Mouse (Mus musculus) central nervous system, embryonic 11.5 days (tissue): ENCODE data around the gene Arvcf. TPM values are rescaled to one million over a fixed set of nuclear protein-coding genes. Genes with fewer than 3 reads are reported as not detected.

Experiments
- polyA plus RNA-seq: library from polyadenylated mRNA; depleted of rRNA; stranded (reverse); fragments of >200 nt; gene quantifications from 2 replicates; pipeline ENCODE4 v1.2.3, GENCODE M21; 2012; rRNA removed

Arvcf gene
- polyA plus RNA-seq, result 111 and 127 TPM in 2 replicates

DNA sequence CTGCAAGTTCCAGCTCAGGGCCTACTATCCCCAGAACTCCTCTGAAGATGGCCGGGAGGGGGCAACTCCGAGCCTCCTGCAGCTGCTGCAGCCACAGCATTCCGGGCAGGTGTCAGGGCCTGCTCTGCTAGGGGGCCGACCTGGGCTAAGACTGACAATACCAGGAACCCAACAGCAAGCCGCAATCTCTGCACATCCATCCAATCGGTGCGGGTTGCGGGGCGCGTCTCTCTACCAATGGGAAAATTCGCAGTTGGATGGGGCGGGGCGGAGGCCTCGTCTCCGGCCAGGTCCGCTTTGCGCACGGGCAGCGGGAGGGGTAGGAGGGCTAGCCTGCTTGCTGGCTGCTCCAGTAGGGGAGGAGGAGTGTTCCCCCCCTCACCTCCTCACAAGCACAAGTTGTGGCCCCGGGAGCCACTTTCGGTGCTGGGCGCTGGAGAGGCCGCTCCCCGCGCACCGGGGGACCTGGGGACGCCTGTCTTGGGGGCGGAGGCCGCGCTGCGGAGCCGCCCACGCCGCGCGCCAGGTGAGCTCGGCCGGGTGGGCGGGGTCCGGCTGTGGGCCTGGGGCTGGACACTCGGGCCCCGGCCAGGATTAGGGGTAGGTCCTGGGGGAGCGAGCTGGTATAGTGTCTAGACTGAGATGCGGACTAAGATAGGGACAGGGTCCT, at the start of gene Arvcf, which contains the start of gene Tango2:
Gene Arvcf (plus strand): TSS at position 252 of the 670 bp plus-strand sequence.
Gene Tango2 (minus strand): TSS at position 173 of the 670 bp plus-strand sequence.

DNA sequence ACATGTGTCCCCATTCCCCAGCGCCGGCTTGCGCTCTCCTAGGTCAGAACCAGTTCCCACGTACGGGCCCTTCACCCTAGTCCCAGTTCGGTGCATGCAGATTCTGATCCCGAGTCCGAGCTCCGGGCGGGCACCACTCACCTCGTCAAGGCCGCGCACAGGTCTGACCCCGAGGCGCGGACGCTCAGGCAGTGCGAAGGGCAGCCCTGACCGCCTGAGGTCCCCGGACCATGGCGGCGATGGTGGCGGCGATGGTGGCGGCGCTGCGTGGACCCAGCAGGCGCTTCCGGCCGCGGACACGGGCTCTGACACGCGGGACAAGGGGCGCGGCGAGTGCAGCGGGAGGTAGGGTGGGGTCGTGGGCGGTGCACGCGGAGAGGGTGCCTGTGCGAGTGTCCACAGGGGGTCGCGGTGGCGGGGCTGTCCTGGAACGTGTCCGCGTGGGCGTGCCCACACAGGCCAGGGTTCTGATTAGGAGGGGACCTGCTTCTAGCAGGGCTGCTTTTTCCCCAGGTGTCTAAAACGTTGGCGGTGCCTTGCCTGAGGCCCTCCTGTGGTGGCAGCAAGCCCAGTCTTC, 78.3 kb downstream of the Arvcf start, which contains the start of gene Txnrd2:
Gene Txnrd2 (plus strand): TSS at position 170 of the 577 bp plus-strand sequence.

DNA sequence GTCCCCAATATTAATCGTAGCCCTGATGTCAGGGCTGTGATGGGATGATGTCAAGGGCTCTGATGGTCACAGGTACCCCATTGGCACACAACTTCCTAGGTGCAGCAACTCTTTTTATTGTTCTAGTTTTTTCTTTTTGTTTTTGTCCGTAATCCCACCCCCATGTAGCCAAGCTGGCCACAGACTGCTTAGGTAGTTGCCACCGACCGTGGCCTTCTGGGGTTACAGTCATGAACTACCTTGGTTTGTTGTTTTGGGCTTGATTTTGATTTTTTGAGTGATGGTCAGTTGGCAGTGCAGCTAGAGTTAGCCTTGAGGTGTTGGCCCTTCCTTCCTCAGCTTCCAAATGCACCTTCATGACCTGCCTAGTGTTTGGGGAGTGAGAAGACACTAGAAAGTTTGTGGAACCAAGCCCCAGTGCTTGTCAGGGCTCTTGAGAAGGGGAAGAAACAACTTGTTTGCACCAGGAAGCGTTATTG, 78.9 kb downstream of the Arvcf start, which contains the start of gene Comt:
Gene Comt (minus strand): TSS at position 51 of the 479 bp plus-strand sequence.

Other genes with a start within 250 kb of the Arvcf start
- gene Rtn4r, start 220.5 kb upstream of the Arvcf start, polyA plus RNA-seq, result 4.7 and 8.0 TPM in 2 replicates
- not detected in 2 replicates for gene Ccdc188, start 130.3 kb upstream of the Arvcf start, polyA plus RNA-seq
- 26.1 and 38.1 TPM in 2 replicates for gene Zdhhc8, start 113.0 kb upstream of the Arvcf start, polyA plus RNA-seq
- 101 and 108 TPM in 2 replicates for gene Trmt2a, start 99.5 kb upstream of the Arvcf start, polyA plus RNA-seq
- 505 and 919 TPM in 2 replicates for gene Ranbp1, start 99.5 kb upstream of the Arvcf start, polyA plus RNA-seq
- gene Gm49776, start 89.9 kb upstream of the Arvcf start, polyA plus RNA-seq, result 0.27 and 2.3 TPM in 2 replicates
- 84.9 and 98.9 TPM in 2 replicates for gene Dgcr8, start 58.9 kb upstream of the Arvcf start, polyA plus RNA-seq
- gene Tango2, start 79 bp upstream of the Arvcf start, polyA plus RNA-seq, result 26.5 and 33.6 TPM in 2 replicates
- 23.1 and 30.1 TPM in 2 replicates for gene Txnrd2, start 78.2 kb downstream of the Arvcf start, polyA plus RNA-seq
- gene Comt, start 78.7 kb downstream of the Arvcf start, polyA plus RNA-seq, result 37.2 and 47.8 TPM in 2 replicates
- gene Gnb1l, start 150.5 kb downstream of the Arvcf start, polyA plus RNA-seq, result 7.9 and 10.4 TPM in 2 replicates
- gene Rtl10, start 150.7 kb downstream of the Arvcf start, polyA plus RNA-seq, result 7.6 and 10.4 TPM in 2 replicates
- gene Tbx1, start 242.5 kb downstream of the Arvcf start, polyA plus RNA-seq, result 2.3 and 10.8 TPM in 2 replicates